Comparison of ENCODE assay signal across 34 mouse cellular contexts in genomic region chr8:95324646-95325045, GRCm38 (mm10). TPM values are rescaled to one million over a fixed set of nuclear protein-coding genes. Genes with fewer than 3 reads are reported as not detected.
DNase-seq lines count a peak whose midpoint lies in the region; ATAC-seq lines count a peak whose summit lies in the region.
"Had no signal": no experiment of that assay in that cellular context is flagged by ENCODE, and none has a peak within 500 bp of the region (broad histone marks: within the 10 kb centered on the region; RNA-seq: fewer than 3 reads in every experiment).

No protein-coding gene starts in this region.

- no peak for ATAC-seq in heart, embryonic 12.5 days (ENCODE audit: insufficient number of reproducible peaks, low FRiP score)
- no peak for ATAC-seq in hindbrain, embryonic 13.5 days (ENCODE audit: low FRiP score)
- no peak for ATAC-seq in hindbrain, embryonic 16.5 days
- ATAC-seq in lung, embryonic 15.5 days (ENCODE audit: borderline replicate concordance, extremely low read depth, low FRiP score, low TSS enrichment), result no peak
- ATAC-seq in erythroblast, adult 5-6 weeks (replicated peaks; ENCODE audit: low FRiP score, poor library complexity, severe bottlenecking), result no peak
- ATAC-seq: forebrain, postnatal 0 days; liver, embryonic 12.5 days; liver, postnatal 0 days had no signal

- H3K4me1 ChIP-seq in heart, embryonic 12.5 days (replicated peaks), result peaks cover 58% of the 10 kb centered on the region
- peaks cover 63% of the 10 kb centered on the region for H3K4me1 ChIP-seq in hindbrain, embryonic 13.5 days (replicated peaks)
- H3K4me1 ChIP-seq in hindbrain, embryonic 16.5 days (ENCODE audit: control insufficient read depth, insufficient read depth, low read depth, low read length), result peaks cover 15% of the 10 kb centered on the region
- H3K4me1 ChIP-seq in lung, embryonic 15.5 days, result peaks cover 26% of the 10 kb centered on the region

- DNase-seq in heart, adult 11 months, result peak; percentile 88
- no peak for DNase-seq in lung, postnatal 14 days
- DNase-seq in Muller cell, postnatal 12 days (ENCODE audit: inconsistent ontology term), result peak; percentile 78
- DNase-seq: adrenal gland, postnatal 14 days; cerebellum, adult 11-12 months; cerebellum, adult 9-11 months; embryo, embryonic 11 days; forebrain, postnatal 0 days; heart, postnatal 10 days; kidney, adult 11 months; kidney, postnatal 14 days; left cerebral cortex, postnatal 4 days; liver, postnatal 0 days; lung, postnatal 36 days; right cerebral cortex, adult 18-20 months; spleen, adult 18-20 months; thymus, postnatal 14 days had no signal

- WGBS in heart, embryonic 12.5 days, result 58% methylated on average over 5 of the region's 5 CpGs
- WGBS in hindbrain, embryonic 13.5 days, result 33% methylated on average over 5 of the region's 5 CpGs
- WGBS in hindbrain, embryonic 16.5 days, result 41% methylated on average over 5 of the region's 5 CpGs
- WGBS in lung, embryonic 15.5 days, result 43% methylated on average over 5 of the region's 5 CpGs

- no peak overlapping the region for H3K9ac ChIP-seq in heart, embryonic 12.5 days
- H3K9ac ChIP-seq in hindbrain, embryonic 13.5 days, result no peak overlapping the region
- no peak overlapping the region for H3K9ac ChIP-seq in hindbrain, embryonic 16.5 days (ENCODE audit: low read depth, low read length)
- no peak overlapping the region for H3K9ac ChIP-seq in lung, embryonic 15.5 days
- H3K9ac ChIP-seq: embryonic facial prominence, embryonic 12.5 days; forebrain, postnatal 0 days; liver, embryonic 12.5 days; liver, postnatal 0 days; midbrain, embryonic 12.5 days had no signal

- no peak overlapping the region for H3K4me3 ChIP-seq in heart, embryonic 12.5 days
- no peak overlapping the region for H3K4me3 ChIP-seq in hindbrain, embryonic 13.5 days
- H3K4me3 ChIP-seq in hindbrain, embryonic 16.5 days (ENCODE audit: low read length), result no peak overlapping the region
- no peak overlapping the region for H3K4me3 ChIP-seq in lung, embryonic 15.5 days
- H3K4me3 ChIP-seq: embryonic facial prominence, embryonic 12.5 days; heart, embryonic 10.5 days; liver, embryonic 12.5 days; megakaryocyte, embryonic 14.5 days; midbrain, embryonic 12.5 days; myocyte had no signal

- no peak overlapping the region for H3K27ac ChIP-seq in heart, embryonic 12.5 days (ENCODE audit: poor library complexity, severe bottlenecking)
- 0 out of 2 replicates have a peak overlapping the region, but pooled peaks have one; percentile 42 for H3K27ac ChIP-seq in hindbrain, embryonic 13.5 days
- H3K27ac ChIP-seq in hindbrain, embryonic 16.5 days (ENCODE audit: low read depth, low read length), result no peak overlapping the region
- peak overlapping the region; percentile 19; the same call in 1 of the 2 replicates for H3K27ac ChIP-seq in lung, embryonic 15.5 days
- H3K27ac ChIP-seq: embryonic facial prominence, embryonic 12.5 days; heart, embryonic 10.5 days; liver, embryonic 12.5 days; midbrain, embryonic 12.5 days had no signal

- H3K9me3 ChIP-seq in heart, embryonic 12.5 days (replicated peaks), result no peaks in the 10 kb centered on the region
- no peaks in the 10 kb centered on the region for H3K9me3 ChIP-seq in hindbrain, embryonic 13.5 days
- no peaks in the 10 kb centered on the region for H3K9me3 ChIP-seq in hindbrain, embryonic 16.5 days (ENCODE audit: control insufficient read depth, low read length)
- no peaks in the 10 kb centered on the region for H3K9me3 ChIP-seq in lung, embryonic 15.5 days
- H3K9me3 ChIP-seq: embryonic facial prominence, embryonic 12.5 days; heart, embryonic 10.5 days; liver, embryonic 12.5 days; midbrain, embryonic 12.5 days had no signal

- peaks cover 54% of the 10 kb centered on the region for H3K36me3 ChIP-seq in heart, embryonic 12.5 days
- peaks cover 62% of the 10 kb centered on the region for H3K36me3 ChIP-seq in hindbrain, embryonic 13.5 days
- peaks cover 33% of the 10 kb centered on the region for H3K36me3 ChIP-seq in hindbrain, embryonic 16.5 days (ENCODE audit: control insufficient read depth, insufficient read depth, low read length)
- peaks cover 44% of the 10 kb centered on the region for H3K36me3 ChIP-seq in lung, embryonic 15.5 days

- H3K4me2 ChIP-seq in heart, embryonic 12.5 days, result no peak overlapping the region
- no peak overlapping the region for H3K4me2 ChIP-seq in hindbrain, embryonic 13.5 days
- no peak overlapping the region for H3K4me2 ChIP-seq in hindbrain, embryonic 16.5 days (ENCODE audit: low read length)
- no peak overlapping the region for H3K4me2 ChIP-seq in lung, embryonic 15.5 days
- H3K4me2 ChIP-seq: embryonic facial prominence, embryonic 12.5 days; liver, embryonic 12.5 days; midbrain, embryonic 12.5 days had no signal

- H3K27me3 ChIP-seq in heart, embryonic 12.5 days (replicated peaks), result peaks cover 4% of the 10 kb centered on the region
- peaks cover 13% of the 10 kb centered on the region for H3K27me3 ChIP-seq in hindbrain, embryonic 13.5 days
- no peaks in the 10 kb centered on the region for H3K27me3 ChIP-seq in hindbrain, embryonic 16.5 days (replicated peaks; ENCODE audit: control insufficient read depth, insufficient read depth, low read length)
- no peaks in the 10 kb centered on the region for H3K27me3 ChIP-seq in lung, embryonic 15.5 days

RNA-seq across cellular contexts. Expression of gene Zfp319, which starts 7.1 kb away (rescaled TPM):
- 8.6 and 9.6 TPM in 2 replicates for polyA plus RNA-seq in heart, embryonic 12.5 days (2016; fragmentation: Nextera tagmentation; extraction: Ambion mirVana)
- polyA plus RNA-seq in hindbrain, embryonic 13.5 days (2015; fragmentation: Nextera tagmentation; extraction: Ambion mirVana), result 16.6 and 17.4 TPM in 2 replicates
- 12.1 and 15.8 TPM in 2 replicates for polyA plus RNA-seq in hindbrain, embryonic 16.5 days (2015; fragmentation: Nextera tagmentation; extraction: Ambion mirVana)
- polyA plus RNA-seq in lung, embryonic 15.5 days (2015; fragmentation: Nextera tagmentation; extraction: Ambion mirVana), result 8.2 and 9.4 TPM in 2 replicates
- 2.5 and 3.3 TPM in 2 replicates for total RNA-seq in erythroblast, adult 5-6 weeks (2015; ENCODE audit: low replicate concordance)
- total RNA-seq in erythroblast, adult 5-6 weeks (2017; ENCODE audit: low replicate concordance), result 0.14 and 0.17 TPM in 2 replicates

RNA-seq across cellular contexts. Expression of gene Usb1, which starts 7.4 kb away (rescaled TPM):
- 25.5 and 26.5 TPM in 2 replicates for polyA plus RNA-seq in heart, embryonic 12.5 days (2016; fragmentation: Nextera tagmentation; extraction: Ambion mirVana)
- polyA plus RNA-seq in hindbrain, embryonic 13.5 days (2015; fragmentation: Nextera tagmentation; extraction: Ambion mirVana), result 35.1 and 37.8 TPM in 2 replicates
- polyA plus RNA-seq in hindbrain, embryonic 16.5 days (2015; fragmentation: Nextera tagmentation; extraction: Ambion mirVana), result 35.7 and 39.8 TPM in 2 replicates
- 39.6 and 40.4 TPM in 2 replicates for polyA plus RNA-seq in lung, embryonic 15.5 days (2015; fragmentation: Nextera tagmentation; extraction: Ambion mirVana)
- total RNA-seq in erythroblast, adult 5-6 weeks (2015; ENCODE audit: low replicate concordance), result 7.9 and 8.1 TPM in 2 replicates
- total RNA-seq in erythroblast, adult 5-6 weeks (2017; ENCODE audit: low replicate concordance), result 6.1 and 8.0 TPM in 2 replicates

RNA-seq across cellular contexts. Expression of gene Tepp, which starts 14.3 kb away (rescaled TPM):
- polyA plus RNA-seq in heart, embryonic 12.5 days (2016; fragmentation: Nextera tagmentation; extraction: Ambion mirVana), result 0.53 TPM in 1 of 2 replicates, not detected in the other
- polyA plus RNA-seq in hindbrain, embryonic 13.5 days (2015; fragmentation: Nextera tagmentation; extraction: Ambion mirVana), result 0.94 and 2.1 TPM in 2 replicates
- polyA plus RNA-seq in hindbrain, embryonic 16.5 days (2015; fragmentation: Nextera tagmentation; extraction: Ambion mirVana), result 3.5 and 6.6 TPM in 2 replicates
- polyA plus RNA-seq in lung, embryonic 15.5 days (2015; fragmentation: Nextera tagmentation; extraction: Ambion mirVana), result 0.63 and 0.64 TPM in 2 replicates
- total RNA-seq in erythroblast, adult 5-6 weeks (2015; ENCODE audit: low replicate concordance), result not detected in 2 replicates
- total RNA-seq in erythroblast, adult 5-6 weeks (2017; ENCODE audit: low replicate concordance), result not detected in 2 replicates
- total RNA-seq: adrenal gland, postnatal 14 days; G1E; gastrocnemius, adult 8-10 months; gastrocnemius, postnatal 4 days; heart, postnatal 10 days; left cerebral cortex, adult 8-10 months had no signal
- polyA plus RNA-seq: forebrain, embryonic 11.5 days; G1E; heart, embryonic 10.5 days; liver, embryonic 12.5 days; liver, postnatal 0 days; midbrain, embryonic 12.5 days; myocyte; stomach, embryonic 16.5 days had no signal

RNA-seq across cellular contexts. Expression of gene Cngb1, which starts 18.3 kb away (rescaled TPM):
- polyA plus RNA-seq in heart, embryonic 12.5 days (2016; fragmentation: Nextera tagmentation; extraction: Ambion mirVana), result 0.26 and 1.0 TPM in 2 replicates
- polyA plus RNA-seq in hindbrain, embryonic 13.5 days (2015; fragmentation: Nextera tagmentation; extraction: Ambion mirVana), result 0.45 and 0.48 TPM in 2 replicates
- polyA plus RNA-seq in hindbrain, embryonic 16.5 days (2015; fragmentation: Nextera tagmentation; extraction: Ambion mirVana), result 0.25 and 0.69 TPM in 2 replicates
- polyA plus RNA-seq in lung, embryonic 15.5 days (2015; fragmentation: Nextera tagmentation; extraction: Ambion mirVana), result 0.25 and 0.99 TPM in 2 replicates
- total RNA-seq in erythroblast, adult 5-6 weeks (2015; ENCODE audit: low replicate concordance), result not detected in 2 replicates
- not detected in 2 replicates for total RNA-seq in erythroblast, adult 5-6 weeks (2017; ENCODE audit: low replicate concordance)
- polyA plus RNA-seq: G1E; heart, embryonic 10.5 days; liver, embryonic 12.5 days had no signal

RNA-seq across cellular contexts. Expression of gene Mmp15, which starts 27.4 kb away (rescaled TPM):
- polyA plus RNA-seq in heart, embryonic 12.5 days (2016; fragmentation: Nextera tagmentation; extraction: Ambion mirVana), result 86.0 and 86.6 TPM in 2 replicates
- polyA plus RNA-seq in hindbrain, embryonic 13.5 days (2015; fragmentation: Nextera tagmentation; extraction: Ambion mirVana), result 17.4 and 18.4 TPM in 2 replicates
- 15.7 and 18.4 TPM in 2 replicates for polyA plus RNA-seq in hindbrain, embryonic 16.5 days (2015; fragmentation: Nextera tagmentation; extraction: Ambion mirVana)
- 18.1 and 20.4 TPM in 2 replicates for polyA plus RNA-seq in lung, embryonic 15.5 days (2015; fragmentation: Nextera tagmentation; extraction: Ambion mirVana)
- total RNA-seq in erythroblast, adult 5-6 weeks (2015; ENCODE audit: low replicate concordance), result not detected in 2 replicates
- not detected in 2 replicates for total RNA-seq in erythroblast, adult 5-6 weeks (2017; ENCODE audit: low replicate concordance)

Comparison
In these comparisons a context has a peak if more than half of its experiments do, and no peak if none do; other contexts are left out.
1. H3K27ac ChIP-seq: peak in hindbrain, embryonic 13.5 days (single experiment) and lung, embryonic 15.5 days (single experiment); none in heart, embryonic 12.5 days (single experiment) and hindbrain, embryonic 16.5 days (single experiment).